Mouse (Mus musculus) adrenal gland, postnatal 36 days (tissue): ENCODE results near the gene Ccrl2. TPM values are rescaled to one million over a fixed set of nuclear protein-coding genes. Genes with fewer than 3 reads are reported as not detected.

ENCODE experiments used
- DNase-seq, 2 experiments: peaks; one replicate each; pipeline ENCODE4 v3.0.0; 2021; ENCODE audit warnings: mixed read lengths in 1 of 2
- total RNA-seq, 2 experiments: library from RNA; stranded (reverse); gene quantifications; 2 replicates each; pipeline ENCODE4 v1.2.3; 2021

The Ccrl2 gene
- total RNA-seq, 2 experiments from 2014 or later, result 7.2 to 9.2 TPM

GRCm38 (mm10) chr9:111062840-111063239 lies 5.5 kb upstream of the Ccrl2 start:
- no peak for DNase-seq

- DNase-seq, result no peak
Measured at GRCm38 (mm10) chr9:111058943-111059556, 1.7 kb upstream of the Ccrl2 start.

GRCm38 (mm10) chr9:111057544-111058370 lies 438 bp upstream of the Ccrl2 start:
- DNase-seq, result no peak

- DNase-seq, result no peak
Measured at GRCm38 (mm10) chr9:111056519-111056797, 861 bp downstream of the Ccrl2 start.

GRCm38 (mm10) chr9:111055800-111056518 lies 1.4 kb downstream of the Ccrl2 start:
- no peak for DNase-seq

GRCm38 (mm10) chr9:111054923-111055322 lies 2.4 kb downstream of the Ccrl2 start:
- no peak for DNase-seq

- no peak for DNase-seq
Measured at GRCm38 (mm10) chr9:111048452-111048851, 8.9 kb downstream of the Ccrl2 start.

GRCm38 (mm10) chr9:111047266-111047665 lies 10.1 kb downstream of the Ccrl2 start:
- DNase-seq, result no peak

GRCm38 (mm10) chr9:111046222-111046621 lies 11.1 kb downstream of the Ccrl2 start:
- no peak for DNase-seq

- DNase-seq, result peak in 1 of 2 experiments; percentile 53
Measured at GRCm38 (mm10) chr9:111042266-111042665, 15.1 kb downstream of the Ccrl2 start.

- peak; percentile 69 to 78 for DNase-seq
Measured at GRCm38 (mm10) chr9:111039966-111040365, 17.4 kb downstream of the Ccrl2 start.

- DNase-seq, result no peak
Measured at GRCm38 (mm10) chr9:111033717-111034116, 23.6 kb downstream of the Ccrl2 start.

GRCm38 (mm10) chr9:111026791-111027190 lies 30.5 kb downstream of the Ccrl2 start:
- DNase-seq, result no peak

- no peak for DNase-seq
Measured at GRCm38 (mm10) chr9:111019022-111019421, 38.3 kb downstream of the Ccrl2 start, which contains the start of gene Ltf. Gene Ltf, plus strand, starts transcription at chr9:111019271.

- no peak for DNase-seq
Measured at GRCm38 (mm10) chr9:111015658-111016057, 41.7 kb downstream of the Ccrl2 start.

GRCm38 (mm10) chr9:111012041-111012440 lies 45.3 kb downstream of the Ccrl2 start:
- peak; percentile 26 to 47 for DNase-seq

- DNase-seq, result peak; percentile 28 to 46
Measured at GRCm38 (mm10) chr9:111011550-111011949, 45.8 kb downstream of the Ccrl2 start.

- no peak for DNase-seq
Measured at GRCm38 (mm10) chr9:111009763-111010162, 47.6 kb downstream of the Ccrl2 start.

- DNase-seq, result no peak
Measured at GRCm38 (mm10) chr9:111006544-111006943, 50.8 kb downstream of the Ccrl2 start.
